Mouse (Mus musculus) stomach, postnatal 0 days (tissue): Measurements from ENCODE around the gene Mib2. TPM values are rescaled to one million over a fixed set of nuclear protein-coding genes. Genes with fewer than 3 reads are reported as not detected.
"Not testable (repeated sequence)": the region's sequence is repeated elsewhere in the genome, so short reads cannot be mapped to it uniquely, and the experiment has no call there.

Source experiments
- ATAC-seq: fragments of 200-750 bp; cut with Nextera tagmentation; 2 replicates; pipeline ENCODE4 v1.8.0; 2017; ENCODE audit not compliant: low FRiP score, low TSS enrichment
- DNase-seq: peaks from one replicate; pipeline ENCODE4 v3.0.0-alpha.2; 2016; ENCODE audit warnings: low spot score
- H3K27ac ChIP-seq: fragments of 300-500 bp; sonication (generic); replicated peaks from 2 replicates; pipeline ENCODE4 v1.5.1; 2014; ENCODE audit warnings: mild to moderate bottlenecking, control low read depth
- H3K27me3 ChIP-seq: fragments of 300-500 bp; sonication (generic); 2 replicates; pipeline ENCODE4 v1.6.1; 2014; ENCODE audit warnings: low read length; ENCODE audit not compliant: control insufficient read depth, insufficient read depth
- H3K36me3 ChIP-seq: fragments of 300-500 bp; sonication (generic); 2 replicates; pipeline ENCODE4 v1.6.1; 2014; ENCODE audit warnings: low read length, mixed read lengths; ENCODE audit not compliant: control insufficient read depth, insufficient read depth
- H3K4me1 ChIP-seq: fragments of 300-500 bp; sonication (generic); replicated peaks from 2 replicates; pipeline ENCODE4 v1.6.1; 2014; ENCODE audit warnings: antibody characterized with exemption; ENCODE audit not compliant: control insufficient read depth, insufficient read depth
- H3K4me2 ChIP-seq: fragments of 300-500 bp; sonication (generic); replicated peaks from 2 replicates; pipeline ENCODE4 v1.6.1; 2014; ENCODE audit warnings: low read depth, mild to moderate bottlenecking, control low read depth, moderate library complexity
- H3K4me3 ChIP-seq: fragments of 300-500 bp; sonication (generic); 2 replicates; pipeline ENCODE4 v1.5.1; 2014; ENCODE audit warnings: low read depth, low read length, control low read depth
- H3K9ac ChIP-seq: fragments of 300-500 bp; sonication (generic); 2 replicates; pipeline ENCODE4 v1.6.1; 2014; ENCODE audit warnings: mild to moderate bottlenecking, low read length, control low read depth, mixed read lengths
- H3K9me3 ChIP-seq: fragments of 300-500 bp; sonication (generic); 2 replicates; pipeline ENCODE4 v1.6.1; 2016; ENCODE audit warnings: low read length; ENCODE audit not compliant: control insufficient read depth
- CTCF ChIP-seq: IDR thresholded peaks from 2 replicates; pipeline ENCODE4 v1.5.1; 2016; ENCODE audit warnings: antibody characterized with exemption, low read depth, mild to moderate bottlenecking, moderate library complexity
- EP300 ChIP-seq: optimal IDR thresholded peaks from 2 replicates; pipeline ENCODE3; 2016; ENCODE audit warnings: antibody characterized with exemption
- WGBS: fragments of 180-500 bp; shearing (Covaris S2); extraction: QIAGEN DNeasy Blood & Tissue Kit; methylation state at CpG from one replicate; pipeline ENCODE4 v1.1.7; 2014; 5-methylcytosine and 5-hydroxymethylcytosine counted together
- polyA plus RNA-seq: library from polyadenylated mRNA; unstranded; fragments of >200 nt; fragmentation: Nextera tagmentation; extraction: Ambion mirVana; gene quantifications from 2 replicates; pipeline ENCODE4 v1.2.1, GENCODE M21; 2015

The Mib2 gene
- polyA plus RNA-seq, 1 experiment from 2014 or later, result 11.0 TPM

- Histone ChIP-seq H3K4me3 (no peak overlapping the region), H3K9ac (no peak overlapping the region), H3K27ac (no peak overlapping the region), H3K4me2 (no peak overlapping the region), H3K27me3 (no peaks in the 10 kb centered on the region), H3K36me3 (no peaks in the 10 kb centered on the region), H3K4me1 (no peaks in the 10 kb centered on the region), H3K9me3 (no peaks in the 10 kb centered on the region)
- ATAC-seq (no peak), DNase-seq (no peak)
- 79% methylated on average over 2 of the region's 2 CpGs for WGBS
- TF ChIP-seq EP300 (no peak), CTCF (peak; percentile 70)
These were observed 7.0 kb upstream of the Mib2 start for GRCm38 (mm10) chr4:155675991-155676390.

GRCm38 (mm10) chr4:155672082-155672481 lies 3.1 kb upstream of the Mib2 start:
- Histone ChIP-seq H3K4me2 (no peak overlapping the region), H3K36me3 (no peaks in the 10 kb centered on the region), H3K9ac (no peak overlapping the region), H3K4me3 (no peak overlapping the region), H3K9me3 (no peaks in the 10 kb centered on the region), H3K27ac (no peak overlapping the region), H3K27me3 (no peaks in the 10 kb centered on the region), H3K4me1 (no peaks in the 10 kb centered on the region)
- DNase-seq (no peak), ATAC-seq (no peak)
- WGBS, result 51% methylated on average over 2 of the region's 2 CpGs
- no peak for TF ChIP-seq EP300
- no peak for TF ChIP-seq CTCF

- H3K4me1 ChIP-seq, H3K9me3 ChIP-seq, H3K27me3 ChIP-seq, H3K9ac ChIP-seq, H3K27ac ChIP-seq, H3K4me3 ChIP-seq, H3K36me3 ChIP-seq, H3K4me2 ChIP-seq, DNase-seq, ATAC-seq: not testable (repeated sequence)
- WGBS, result 73% methylated on average over 4 of the region's 4 CpGs
These were observed 1.2 kb upstream of the Mib2 start for GRCm38 (mm10) chr4:155670236-155670635.

GRCm38 (mm10) chr4:155669598-155670075 lies 639 bp upstream of the Mib2 start:
- peak overlapping the region; percentile 91 for H3K4me2 ChIP-seq
- DNase-seq, result no peak
- H3K4me3 ChIP-seq, result peak overlapping the region; percentile 88
- no peaks in the 10 kb centered on the region for H3K4me1 ChIP-seq
- WGBS, result 2% methylated on average over 8 of the region's 8 CpGs
- H3K9ac ChIP-seq, result no peak overlapping the region
- no peaks in the 10 kb centered on the region for H3K36me3 ChIP-seq
- no peak for TF ChIP-seq CTCF
- no peak for TF ChIP-seq EP300
- peak; percentile 33; the same call in 1 of the 2 replicates for ATAC-seq
- H3K27me3 ChIP-seq, result no peaks in the 10 kb centered on the region
- H3K9me3 ChIP-seq, result no peaks in the 10 kb centered on the region
- peak overlapping the region; percentile 84 for H3K27ac ChIP-seq

GRCm38 (mm10) chr4:155666903-155667302 lies 2.1 kb downstream of the Mib2 start:
- H3K27ac ChIP-seq, result no peak overlapping the region
- H3K4me2 ChIP-seq, result no peak overlapping the region
- no peaks in the 10 kb centered on the region for H3K27me3 ChIP-seq
- no peak overlapping the region for H3K4me3 ChIP-seq
- DNase-seq (no peak), ATAC-seq (no peak)
- no peaks in the 10 kb centered on the region for H3K4me1 ChIP-seq
- TF ChIP-seq CTCF (no peak), EP300 (no peak)
- no peaks in the 10 kb centered on the region for H3K9me3 ChIP-seq
- H3K36me3 ChIP-seq, result no peaks in the 10 kb centered on the region
- H3K9ac ChIP-seq, result no peak overlapping the region

- Histone ChIP-seq H3K9ac (no peak overlapping the region), H3K4me3 (no peak overlapping the region), H3K9me3 (no peaks in the 10 kb centered on the region), H3K4me1 (no peaks in the 10 kb centered on the region), H3K4me2 (no peak overlapping the region), H3K27me3 (no peaks in the 10 kb centered on the region), H3K27ac (no peak overlapping the region), H3K36me3 (no peaks in the 10 kb centered on the region)
- WGBS, result 66% methylated on average over 12 of the region's 12 CpGs
- no peak for TF ChIP-seq CTCF
- TF ChIP-seq EP300, result no peak
- DNase-seq (peak; percentile 81), ATAC-seq (peak; percentile 85)
These were observed 8.4 kb downstream of the Mib2 start for GRCm38 (mm10) chr4:155660641-155661040.
